Mouse (Mus musculus) cerebellum, adult 2 months (tissue): ENCODE results near the gene Fgfr2. TPM values are rescaled to one million over a fixed set of nuclear protein-coding genes. Genes with fewer than 3 reads are reported as not detected.
A peak's percentile ranks its signal among the peaks of the same experiment; 100 is the strongest.

ENCODE experiments used
- DNase-seq, 2 experiments: peaks; one replicate each; pipeline ENCODE4 v3.0.0; 2021
- H3K27ac ChIP-seq: fragments of 200-500 bp; 2 replicates; pipeline ENCODE4 v1.5.1; 2012; ENCODE audit warnings: low read length, control low read depth, inconsistent platforms; ENCODE audit not compliant: insufficient read depth
- H3K27me3 ChIP-seq: fragments of 200-500 bp; 2 replicates; pipeline ENCODE4 v1.6.1; 2012; ENCODE audit warnings: inconsistent platforms, mild to moderate bottlenecking, low read length, moderate library complexity; ENCODE audit not compliant: control insufficient read depth, insufficient read depth
- H3K4me1 ChIP-seq: fragments of 200-500 bp; 2 replicates; pipeline ENCODE4 v1.6.1; 2011; ENCODE audit warnings: low read length; ENCODE audit not compliant: control insufficient read depth, insufficient read depth
- H3K4me3 ChIP-seq: fragments of 200-500 bp; replicated peaks from 2 replicates; pipeline ENCODE3; 2011; ENCODE audit warnings: mild to moderate bottlenecking, low read depth, low read length, control low read depth; ENCODE audit not compliant: insufficient read depth
- CTCF ChIP-seq: fragments of 200-500 bp; IDR thresholded peaks from 2 replicates; pipeline ENCODE4 v1.5.1; 2011; ENCODE audit warnings: low read depth, mild to moderate bottlenecking, control low read depth, low read length, moderate library complexity, borderline replicate concordance; ENCODE audit not compliant: insufficient read depth
- POLR2A ChIP-seq: fragments of 200-500 bp; IDR thresholded peaks from 2 replicates; pipeline ENCODE4 v1.6.1; 2011; ENCODE audit warnings: low read length, control low read depth, borderline replicate concordance; ENCODE audit not compliant: insufficient read depth
- WGBS: fragments of 180-500 bp; shearing (Covaris S2); methylation state at CpG from one replicate; pipeline ENCODE4 v1.1.7; 2018; 5-methylcytosine and 5-hydroxymethylcytosine counted together
- polyA plus RNA-seq: library from polyadenylated mRNA; depleted of rRNA; stranded (reverse); fragments of >200 nt; gene quantifications from 2 replicates; pipeline ENCODE4 v1.2.3, GENCODE M21; 2012

The Fgfr2 gene
- polyA plus RNA-seq, 1 experiment = 95.3 TPM

- DNase-seq = no peak
- TF ChIP-seq CTCF = no peak
- TF ChIP-seq POLR2A = no peak
- Histone ChIP-seq H3K27ac (no peak within 1 kb of the TSS), H3K4me3 (no peak within 1 kb of the TSS), H3K4me1 (no peaks in the 10 kb centered on the region), H3K27me3 (peaks cover 21% of the 10 kb centered on the region; the same call in 1 of the 2 replicates)
- 2% methylated on average over 63 of the region's 65 CpGs for WGBS
Observed at GRCm38 (mm10) chr7:131542115-131542871, 1580.9 kb downstream of the Fgfr2 start, which contains the start of gene Hmx3. Hmx3 (plus strand) TSS chr7:131542867.

GRCm38 (mm10) chr7:131541184-131542114, 1581.7 kb downstream of the Fgfr2 start:
- no peak overlapping the region for H3K27ac ChIP-seq
- DNase-seq = no peak
- H3K4me3 ChIP-seq = no peak overlapping the region
- 3% methylated on average over 41 of the region's 41 CpGs for WGBS
- H3K27me3 ChIP-seq = peaks cover 21% of the 10 kb centered on the region; the same call in 1 of the 2 replicates
- no peak for TF ChIP-seq POLR2A
- TF ChIP-seq CTCF = no peak
- no peaks in the 10 kb centered on the region for H3K4me1 ChIP-seq

- DNase-seq = peak; percentile 56 to 74
- Histone ChIP-seq H3K27me3 (peaks cover 14% of the 10 kb centered on the region; the same call in 1 of the 2 replicates), H3K27ac (no peak overlapping the region), H3K4me3 (no peak overlapping the region), H3K4me1 (no peaks in the 10 kb centered on the region)
- WGBS = 2% methylated on average over 7 of the region's 7 CpGs
- TF ChIP-seq POLR2A = no peak
- peak; percentile 71 for TF ChIP-seq CTCF
Observed at GRCm38 (mm10) chr7:131539979-131540378, 1583.2 kb downstream of the Fgfr2 start.

GRCm38 (mm10) chr7:131503739-131504138, 1619.4 kb downstream of the Fgfr2 start:
- H3K4me1 ChIP-seq = no peaks in the 10 kb centered on the region
- WGBS = 67% methylated on average over 2 of the region's 2 CpGs
- DNase-seq = no peak
- H3K27ac ChIP-seq = no peak overlapping the region
- no peak for TF ChIP-seq CTCF
- no peak for TF ChIP-seq POLR2A
- no peaks in the 10 kb centered on the region for H3K27me3 ChIP-seq
- H3K4me3 ChIP-seq = no peak overlapping the region

GRCm38 (mm10) chr7:131478403-131478802, 1644.7 kb downstream of the Fgfr2 start:
- Histone ChIP-seq H3K4me3 (no peak overlapping the region), H3K27ac (no peak overlapping the region), H3K27me3 (no peaks in the 10 kb centered on the region), H3K4me1 (no peaks in the 10 kb centered on the region)
- no peak for DNase-seq
- TF ChIP-seq POLR2A (no peak), CTCF (no peak)
- WGBS = 96% methylated on average over 5 of the region's 5 CpGs

- DNase-seq = no peak
- no peak overlapping the region for H3K4me3 ChIP-seq
- TF ChIP-seq POLR2A (no peak), CTCF (no peak)
- WGBS = 33% methylated on average over 8 of the region's 8 CpGs
- no peak overlapping the region for H3K27ac ChIP-seq
- no peaks in the 10 kb centered on the region for H3K27me3 ChIP-seq
- no peaks in the 10 kb centered on the region for H3K4me1 ChIP-seq
Observed at GRCm38 (mm10) chr7:131477140-131477539, 1646.0 kb downstream of the Fgfr2 start.

- Histone ChIP-seq H3K4me3 (no peak overlapping the region), H3K4me1 (no peaks in the 10 kb centered on the region), H3K27ac (no peak overlapping the region), H3K27me3 (no peaks in the 10 kb centered on the region)
- DNase-seq = no peak
- WGBS = 88% methylated on average over 5 of the region's 5 CpGs
- TF ChIP-seq CTCF (no peak), POLR2A (no peak)
Observed at GRCm38 (mm10) chr7:131471551-131471950, 1651.6 kb downstream of the Fgfr2 start.

- Histone ChIP-seq H3K4me1 (no peaks in the 10 kb centered on the region), H3K27me3 (no peaks in the 10 kb centered on the region), H3K4me3 (no peak overlapping the region), H3K27ac (no peak overlapping the region)
- no peak for DNase-seq
- WGBS = 69% methylated on average over 3 of the region's 3 CpGs
- TF ChIP-seq CTCF = no peak
- no peak for TF ChIP-seq POLR2A
Observed at GRCm38 (mm10) chr7:131469506-131469905, 1653.6 kb downstream of the Fgfr2 start.
